Mouse (Mus musculus): Measurements from ENCODE around the gene Abca6. TPM values are rescaled to one million over a fixed set of nuclear protein-coding genes. Genes with fewer than 3 reads are reported as not detected.

The Abca6 gene
- not detected in 2 replicates for polyA plus RNA-seq (2014; fragmentation: Nextera tagmentation; extraction: Ambion mirVana)

DNA sequence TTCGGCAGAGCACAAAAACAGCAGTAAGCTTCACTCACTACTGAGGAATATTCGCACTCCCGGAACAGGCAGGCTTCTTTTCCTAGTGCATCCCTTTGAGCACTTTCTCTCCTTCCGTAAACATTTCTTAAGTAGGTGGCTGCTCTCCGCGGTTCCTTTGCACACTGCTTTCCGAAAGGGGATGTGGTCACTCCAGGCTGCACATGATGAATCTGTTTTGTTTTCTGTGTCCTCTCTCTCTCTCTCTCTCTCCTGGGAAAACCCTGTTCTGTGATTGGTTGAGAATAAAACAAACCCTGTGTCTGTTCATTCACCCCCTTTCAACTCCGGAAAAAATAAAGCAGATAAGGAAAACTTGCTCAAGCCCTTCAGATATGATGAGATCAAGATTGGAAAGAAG lies at the start of gene Abca6:
Gene Abca6 (minus strand): TSS at position 243 of the 400 bp plus-strand sequence.
- no peak for DNase-seq (ENCODE audit: low spot score)
- WGBS = 22% methylated on average over 8 of the region's 8 CpGs

DNA sequence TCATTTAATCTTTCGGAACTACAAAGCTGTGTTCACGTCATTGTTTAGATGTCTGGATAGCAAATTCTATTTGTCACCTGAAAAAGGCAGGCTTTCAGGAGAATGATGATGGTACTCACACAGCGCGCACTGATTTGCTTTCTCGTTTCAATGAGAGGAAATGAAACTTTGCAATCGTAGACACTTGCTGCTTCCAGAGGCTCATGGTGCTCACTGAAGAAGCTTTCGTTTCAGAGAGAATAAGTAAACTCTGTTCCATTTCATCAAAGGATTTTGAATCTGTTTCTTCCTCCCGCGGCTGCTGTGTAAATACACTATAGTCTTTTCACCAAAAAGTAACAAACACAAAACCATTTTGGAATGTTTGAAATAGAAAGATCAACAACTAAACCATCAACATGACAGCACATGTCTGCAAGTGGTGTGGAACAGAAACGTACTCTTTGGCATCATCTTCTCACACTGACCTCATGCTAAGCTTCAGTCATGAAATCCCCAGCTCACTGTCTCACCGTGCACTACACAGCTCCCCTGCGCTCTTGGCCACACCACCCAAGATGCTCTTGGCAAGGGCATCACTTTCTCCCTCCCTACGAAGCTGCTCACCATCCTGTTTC lies 46.4 kb upstream of the Abca6 start:
- H3K27ac ChIP-seq (replicated peaks; ENCODE audit: low read depth, low read length) = no peak overlapping the region
- H3K27me3 ChIP-seq (ENCODE audit: control insufficient read depth, insufficient read depth, low read length) = no peaks in the 10 kb centered on the region
- WGBS = 92% methylated on average over 13 of the region's 13 CpGs
- H3K4me2 ChIP-seq (ENCODE audit: low read depth, severe bottlenecking) = no peak overlapping the region
- H3K9me3 ChIP-seq (ENCODE audit: control insufficient read depth, low read length) = no peaks in the 10 kb centered on the region
- no peaks in the 10 kb centered on the region for H3K36me3 ChIP-seq (ENCODE audit: control insufficient read depth, insufficient read depth, low read length)
- no peaks in the 10 kb centered on the region for H3K4me1 ChIP-seq (ENCODE audit: control insufficient read depth, insufficient read depth, low read length)
- DNase-seq (ENCODE audit: low spot score) (no peak), ATAC-seq (ENCODE audit: insufficient number of reproducible peaks, low FRiP score, low TSS enrichment, low read depth) (no peak)
- no peak overlapping the region for H3K9ac ChIP-seq (ENCODE audit: low read length)
- no peak overlapping the region for H3K4me3 ChIP-seq (ENCODE audit: low read depth, low read length)

More for the DNA sequence above, at the start of gene Abca6:
- no peak for ATAC-seq (ENCODE audit: insufficient number of reproducible peaks, low FRiP score, low TSS enrichment, low read depth)
- Histone ChIP-seq H3K27me3 (ENCODE audit: control insufficient read depth, insufficient read depth, low read length) (no peaks in the 10 kb centered on the region), H3K9me3 (ENCODE audit: control insufficient read depth, low read length) (no peaks in the 10 kb centered on the region), H3K9ac (ENCODE audit: low read length) (no peak within 1 kb of the TSS), H3K4me3 (ENCODE audit: low read depth, low read length) (no peak within 1 kb of the TSS), H3K4me1 (ENCODE audit: control insufficient read depth, insufficient read depth, low read length) (no peaks in the 10 kb centered on the region), H3K27ac (replicated peaks; ENCODE audit: low read depth, low read length) (no peak within 1 kb of the TSS), H3K36me3 (ENCODE audit: control insufficient read depth, insufficient read depth, low read length) (no peaks in the 10 kb centered on the region; the same call in 1 of the 2 replicates), H3K4me2 (ENCODE audit: low read depth, severe bottlenecking) (no peak within 1 kb of the TSS)

DNA sequence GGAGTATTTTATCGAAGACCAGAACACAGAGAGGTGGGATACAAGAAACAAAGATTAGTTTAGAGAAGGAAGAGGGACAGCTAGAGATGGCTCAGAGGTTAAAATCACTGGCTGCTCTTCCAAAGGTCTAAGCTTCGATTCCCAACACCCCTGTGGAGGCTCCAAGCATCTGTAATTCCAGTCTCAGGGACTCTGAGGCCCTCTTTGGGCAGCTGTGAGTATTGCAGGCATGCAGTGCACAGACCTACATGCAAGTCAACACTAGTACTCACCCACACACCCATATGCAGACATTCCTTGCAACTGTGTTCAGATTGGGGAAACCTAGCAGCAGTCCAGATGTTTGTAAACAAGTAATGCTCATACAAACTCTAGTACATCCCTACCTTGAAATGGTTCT lies 39.0 kb upstream of the Abca6 start:
- 87% methylated on average over 2 of the region's 2 CpGs for WGBS
- H3K27ac ChIP-seq (replicated peaks; ENCODE audit: low read depth, low read length) = no peak overlapping the region
- DNase-seq (ENCODE audit: low spot score) (no peak), ATAC-seq (ENCODE audit: insufficient number of reproducible peaks, low FRiP score, low TSS enrichment, low read depth) (no peak)
- H3K27me3 ChIP-seq (ENCODE audit: control insufficient read depth, insufficient read depth, low read length) = no peaks in the 10 kb centered on the region
- H3K9ac ChIP-seq (ENCODE audit: low read length) = no peak overlapping the region
- no peak overlapping the region for H3K4me2 ChIP-seq (ENCODE audit: low read depth, severe bottlenecking)
- H3K4me1 ChIP-seq (ENCODE audit: control insufficient read depth, insufficient read depth, low read length) = no peaks in the 10 kb centered on the region
- H3K4me3 ChIP-seq (ENCODE audit: low read depth, low read length) = no peak overlapping the region
- no peaks in the 10 kb centered on the region for H3K36me3 ChIP-seq (ENCODE audit: control insufficient read depth, insufficient read depth, low read length)
- H3K9me3 ChIP-seq (ENCODE audit: control insufficient read depth, low read length) = no peaks in the 10 kb centered on the region

DNA sequence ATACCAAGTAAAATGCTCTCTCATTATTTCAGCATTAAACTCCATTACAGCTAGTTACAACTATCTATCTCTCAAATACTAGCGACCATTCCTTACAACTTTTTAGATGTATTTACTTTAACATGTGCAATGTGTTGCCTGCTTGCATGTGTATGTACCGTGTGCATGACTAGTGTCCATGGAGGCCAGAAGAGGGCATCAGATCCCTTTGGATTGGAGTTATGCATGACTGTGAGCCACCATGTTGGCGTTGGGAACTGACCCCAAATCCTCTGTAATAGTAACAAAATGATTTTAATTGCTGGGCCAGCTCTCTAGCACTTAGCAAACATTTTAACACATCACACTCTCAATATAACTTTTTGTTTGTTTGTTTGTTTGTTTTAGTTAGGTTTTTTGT lies 36.8 kb upstream of the Abca6 start:
- no peaks in the 10 kb centered on the region for H3K9me3 ChIP-seq (ENCODE audit: control insufficient read depth, low read length)
- H3K4me2 ChIP-seq (ENCODE audit: low read depth, severe bottlenecking) = no peak overlapping the region
- H3K9ac ChIP-seq (ENCODE audit: low read length) = no peak overlapping the region
- H3K27me3 ChIP-seq (ENCODE audit: control insufficient read depth, insufficient read depth, low read length) = no peaks in the 10 kb centered on the region
- H3K4me3 ChIP-seq (ENCODE audit: low read depth, low read length) = no peak overlapping the region
- DNase-seq (ENCODE audit: low spot score) (no peak), ATAC-seq (ENCODE audit: insufficient number of reproducible peaks, low FRiP score, low TSS enrichment, low read depth) (no peak)
- 77% methylated on average over 3 of the region's 3 CpGs for WGBS
- H3K27ac ChIP-seq (replicated peaks; ENCODE audit: low read depth, low read length) = no peak overlapping the region
- H3K36me3 ChIP-seq (ENCODE audit: control insufficient read depth, insufficient read depth, low read length) = no peaks in the 10 kb centered on the region
- no peaks in the 10 kb centered on the region for H3K4me1 ChIP-seq (ENCODE audit: control insufficient read depth, insufficient read depth, low read length)

DNA sequence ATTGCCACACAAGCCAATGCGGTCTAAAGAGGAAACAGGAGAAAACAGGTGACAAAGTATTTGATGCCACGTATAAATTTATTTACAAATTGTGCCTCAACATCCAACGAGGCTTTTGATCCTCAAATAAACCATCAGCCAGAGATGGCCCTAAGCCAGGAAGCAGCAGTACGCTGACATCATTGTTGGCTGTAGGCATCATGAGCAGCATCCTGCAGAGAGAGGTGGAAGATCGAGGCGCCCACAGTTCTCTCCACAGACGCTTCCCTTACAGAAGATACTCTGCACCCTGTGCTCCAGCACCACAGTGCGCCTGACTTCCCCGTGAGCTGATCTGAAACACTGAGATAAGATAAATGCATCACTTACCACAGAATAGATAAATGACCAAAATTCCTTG lies 36.1 kb upstream of the Abca6 start:
- Histone ChIP-seq H3K4me1 (ENCODE audit: control insufficient read depth, insufficient read depth, low read length) (no peaks in the 10 kb centered on the region), H3K4me2 (ENCODE audit: low read depth, severe bottlenecking) (no peak overlapping the region), H3K27me3 (ENCODE audit: control insufficient read depth, insufficient read depth, low read length) (no peaks in the 10 kb centered on the region), H3K27ac (replicated peaks; ENCODE audit: low read depth, low read length) (no peak overlapping the region), H3K36me3 (ENCODE audit: control insufficient read depth, insufficient read depth, low read length) (no peaks in the 10 kb centered on the region), H3K4me3 (ENCODE audit: low read depth, low read length) (no peak overlapping the region), H3K9ac (ENCODE audit: low read length) (no peak overlapping the region), H3K9me3 (ENCODE audit: control insufficient read depth, low read length) (no peaks in the 10 kb centered on the region)
- WGBS = 75% methylated on average over 9 of the region's 9 CpGs
- DNase-seq (ENCODE audit: low spot score) = no peak
- ATAC-seq (ENCODE audit: insufficient number of reproducible peaks, low FRiP score, low TSS enrichment, low read depth) = no peak

DNA sequence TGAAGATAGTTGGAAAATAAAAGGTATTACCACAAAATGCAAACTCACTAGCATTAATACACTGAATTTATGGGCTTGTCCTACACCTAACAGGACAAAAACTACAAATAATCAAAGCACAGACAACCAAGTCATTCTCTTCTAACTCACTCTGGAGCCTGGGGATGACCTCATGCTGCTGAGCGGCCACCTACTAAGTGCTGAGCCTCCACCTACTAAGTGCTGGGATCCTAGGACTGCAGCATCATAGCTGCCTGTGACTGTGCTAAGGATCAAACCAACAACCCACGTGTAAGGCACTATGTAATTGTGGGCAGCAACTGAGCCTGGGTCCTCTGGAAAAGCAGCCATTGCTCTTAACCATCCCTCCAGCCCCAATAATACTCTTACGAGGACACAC lies 34.8 kb upstream of the Abca6 start:
- Histone ChIP-seq H3K9me3 (ENCODE audit: control insufficient read depth, low read length) (no peaks in the 10 kb centered on the region), H3K9ac (ENCODE audit: low read length) (no peak overlapping the region), H3K36me3 (ENCODE audit: control insufficient read depth, insufficient read depth, low read length) (no peaks in the 10 kb centered on the region), H3K4me2 (ENCODE audit: low read depth, severe bottlenecking) (no peak overlapping the region), H3K27me3 (ENCODE audit: control insufficient read depth, insufficient read depth, low read length) (no peaks in the 10 kb centered on the region), H3K4me1 (ENCODE audit: control insufficient read depth, insufficient read depth, low read length) (no peaks in the 10 kb centered on the region), H3K4me3 (ENCODE audit: low read depth, low read length) (no peak overlapping the region), H3K27ac (replicated peaks; ENCODE audit: low read depth, low read length) (no peak overlapping the region)
- ATAC-seq (ENCODE audit: insufficient number of reproducible peaks, low FRiP score, low TSS enrichment, low read depth) = no peak
- DNase-seq (ENCODE audit: low spot score) = no peak
- WGBS = 83% methylated on average over 3 of the region's 3 CpGs

DNA sequence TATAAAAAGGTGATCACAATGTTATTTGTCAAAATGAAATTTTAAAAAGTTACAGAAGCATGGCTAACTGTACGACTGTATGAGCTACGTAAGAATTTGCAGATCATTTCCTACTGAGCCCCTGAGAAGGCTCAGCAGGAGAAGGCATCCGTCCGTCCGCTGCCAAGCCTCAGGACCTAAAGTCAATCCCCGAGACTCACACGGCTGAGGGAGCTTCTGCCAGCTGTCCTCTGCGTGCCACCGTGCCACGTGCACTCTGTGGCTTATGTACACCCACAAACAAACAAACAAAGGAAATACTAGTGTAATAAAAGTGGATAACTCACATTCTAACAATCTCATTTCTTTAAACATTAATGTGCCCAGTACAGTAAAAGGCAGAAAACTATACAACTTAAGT lies 33.3 kb upstream of the Abca6 start:
- no peak overlapping the region for H3K9ac ChIP-seq (ENCODE audit: low read length)
- H3K36me3 ChIP-seq (ENCODE audit: control insufficient read depth, insufficient read depth, low read length) = no peaks in the 10 kb centered on the region
- no peak for DNase-seq (ENCODE audit: low spot score)
- H3K27me3 ChIP-seq (ENCODE audit: control insufficient read depth, insufficient read depth, low read length) = no peaks in the 10 kb centered on the region
- H3K4me1 ChIP-seq (ENCODE audit: control insufficient read depth, insufficient read depth, low read length) = no peaks in the 10 kb centered on the region
- H3K4me2 ChIP-seq (ENCODE audit: low read depth, severe bottlenecking) = no peak overlapping the region
- 79% methylated on average over 10 of the region's 10 CpGs for WGBS
- no peak overlapping the region for H3K4me3 ChIP-seq (ENCODE audit: low read depth, low read length)
- ATAC-seq (ENCODE audit: insufficient number of reproducible peaks, low FRiP score, low TSS enrichment, low read depth) = no peak
- H3K9me3 ChIP-seq (ENCODE audit: control insufficient read depth, low read length) = no peaks in the 10 kb centered on the region
- H3K27ac ChIP-seq (replicated peaks; ENCODE audit: low read depth, low read length) = no peak overlapping the region

DNA sequence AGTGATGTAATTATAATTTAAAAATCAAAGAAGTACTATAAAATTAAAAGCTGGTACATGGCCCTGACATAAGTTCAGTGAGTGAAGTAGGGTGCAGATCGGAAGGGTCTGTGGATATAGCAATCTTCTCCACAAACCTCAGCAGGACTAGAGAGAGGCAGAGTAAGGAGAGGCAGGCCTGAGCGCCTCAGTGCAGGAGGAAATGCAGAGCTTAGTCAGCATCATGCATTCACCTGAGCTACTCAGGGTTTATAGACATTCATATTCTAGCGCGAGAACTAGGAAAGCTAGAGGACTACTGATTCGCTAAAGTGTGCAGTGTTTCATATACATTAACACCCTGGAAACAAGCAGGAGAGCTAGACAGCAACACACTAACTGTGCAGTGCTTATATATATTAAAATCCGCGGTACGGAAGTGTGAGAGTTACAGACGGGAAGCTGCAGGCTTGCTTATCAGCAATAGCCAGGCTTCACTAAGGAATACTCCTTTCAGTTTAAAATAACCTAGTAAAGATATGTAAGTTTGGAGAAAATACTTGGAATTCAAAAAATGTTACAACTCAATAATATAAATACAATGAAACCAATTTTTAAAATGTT lies 32.7 kb upstream of the Abca6 start:
- ATAC-seq (ENCODE audit: insufficient number of reproducible peaks, low FRiP score, low TSS enrichment, low read depth) = no peak
- no peaks in the 10 kb centered on the region for H3K9me3 ChIP-seq (ENCODE audit: control insufficient read depth, low read length)
- H3K27ac ChIP-seq (replicated peaks; ENCODE audit: low read depth, low read length) = no peak overlapping the region
- no peak for DNase-seq (ENCODE audit: low spot score)
- H3K4me3 ChIP-seq (ENCODE audit: low read depth, low read length) = no peak overlapping the region
- H3K9ac ChIP-seq (ENCODE audit: low read length) = no peak overlapping the region
- H3K27me3 ChIP-seq (ENCODE audit: control insufficient read depth, insufficient read depth, low read length) = no peaks in the 10 kb centered on the region
- WGBS = 90% methylated on average over 9 of the region's 9 CpGs
- no peak overlapping the region for H3K4me2 ChIP-seq (ENCODE audit: low read depth, severe bottlenecking)
- no peaks in the 10 kb centered on the region for H3K36me3 ChIP-seq (ENCODE audit: control insufficient read depth, insufficient read depth, low read length)
- no peaks in the 10 kb centered on the region for H3K4me1 ChIP-seq (ENCODE audit: control insufficient read depth, insufficient read depth, low read length)

DNA sequence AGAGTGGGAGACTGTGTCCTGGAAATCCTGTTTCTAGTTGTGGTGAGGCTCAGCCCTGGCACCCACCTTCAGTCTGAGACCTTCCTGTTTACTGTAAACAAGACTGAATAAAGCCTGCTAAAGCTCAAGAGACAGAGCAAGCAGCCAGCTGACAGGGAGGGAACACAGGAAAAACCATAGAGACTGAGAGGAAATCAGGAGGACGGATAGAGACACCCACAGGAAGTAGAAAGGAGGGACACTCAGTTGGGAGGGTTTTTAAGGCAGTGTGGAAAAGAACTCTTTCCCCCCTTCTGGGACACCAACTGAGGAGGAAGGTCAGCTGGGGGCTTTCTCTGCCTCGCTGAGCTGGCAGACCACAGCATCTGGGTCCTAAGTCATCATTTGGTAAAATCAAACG lies 23.2 kb upstream of the Abca6 start:
- DNase-seq (ENCODE audit: low spot score) (no peak), ATAC-seq (ENCODE audit: insufficient number of reproducible peaks, low FRiP score, low TSS enrichment, low read depth) (no peak)
- no peaks in the 10 kb centered on the region for H3K27me3 ChIP-seq (ENCODE audit: control insufficient read depth, insufficient read depth, low read length)
- no peak overlapping the region for H3K4me3 ChIP-seq (ENCODE audit: low read depth, low read length)
- no peaks in the 10 kb centered on the region for H3K4me1 ChIP-seq (ENCODE audit: control insufficient read depth, insufficient read depth, low read length)
- H3K36me3 ChIP-seq (ENCODE audit: control insufficient read depth, insufficient read depth, low read length) = no peaks in the 10 kb centered on the region
- H3K9me3 ChIP-seq (ENCODE audit: control insufficient read depth, low read length) = no peaks in the 10 kb centered on the region
- no peak overlapping the region for H3K4me2 ChIP-seq (ENCODE audit: low read depth, severe bottlenecking)
- H3K27ac ChIP-seq (replicated peaks; ENCODE audit: low read depth, low read length) = no peak overlapping the region
- WGBS = 65% methylated on average over 3 of the region's 3 CpGs
- no peak overlapping the region for H3K9ac ChIP-seq (ENCODE audit: low read length)

Measured in limb, embryonic 11.5 days (tissue).